Mouse (Mus musculus): ENCODE results near the gene Fbll1.

Fbll1 gene

GRCm38 (mm10) chr11:35782444-35782843, 16.2 kb downstream of the Fbll1 start:
- no peak for DNase-seq

- no peak for DNase-seq
Measured at GRCm38 (mm10) chr11:35780336-35780735, 18.3 kb downstream of the Fbll1 start.

- no peak for DNase-seq
Measured at GRCm38 (mm10) chr11:35776452-35776851, 22.2 kb downstream of the Fbll1 start.

DNA sequence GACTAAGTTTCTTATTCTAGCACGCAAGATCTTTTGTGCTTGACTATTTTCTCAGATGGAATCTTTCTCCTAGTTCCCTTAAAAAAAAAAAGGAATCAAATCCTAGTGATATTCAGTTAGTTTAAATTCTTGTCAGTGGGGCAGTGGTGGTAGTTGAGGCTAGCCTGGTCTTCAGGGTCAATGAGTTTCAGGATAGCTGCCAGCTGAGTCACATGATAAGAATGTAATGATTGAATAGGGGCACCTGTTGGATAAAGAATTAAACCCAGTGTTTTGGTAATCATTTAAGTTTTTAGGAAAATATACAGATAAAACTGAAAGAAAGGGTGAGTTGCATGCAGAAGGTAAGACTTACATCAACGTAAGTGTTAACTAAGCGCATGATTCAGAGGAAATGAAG, 23.1 kb downstream of the Fbll1 start:
- DNase-seq, result no peak

DNA sequence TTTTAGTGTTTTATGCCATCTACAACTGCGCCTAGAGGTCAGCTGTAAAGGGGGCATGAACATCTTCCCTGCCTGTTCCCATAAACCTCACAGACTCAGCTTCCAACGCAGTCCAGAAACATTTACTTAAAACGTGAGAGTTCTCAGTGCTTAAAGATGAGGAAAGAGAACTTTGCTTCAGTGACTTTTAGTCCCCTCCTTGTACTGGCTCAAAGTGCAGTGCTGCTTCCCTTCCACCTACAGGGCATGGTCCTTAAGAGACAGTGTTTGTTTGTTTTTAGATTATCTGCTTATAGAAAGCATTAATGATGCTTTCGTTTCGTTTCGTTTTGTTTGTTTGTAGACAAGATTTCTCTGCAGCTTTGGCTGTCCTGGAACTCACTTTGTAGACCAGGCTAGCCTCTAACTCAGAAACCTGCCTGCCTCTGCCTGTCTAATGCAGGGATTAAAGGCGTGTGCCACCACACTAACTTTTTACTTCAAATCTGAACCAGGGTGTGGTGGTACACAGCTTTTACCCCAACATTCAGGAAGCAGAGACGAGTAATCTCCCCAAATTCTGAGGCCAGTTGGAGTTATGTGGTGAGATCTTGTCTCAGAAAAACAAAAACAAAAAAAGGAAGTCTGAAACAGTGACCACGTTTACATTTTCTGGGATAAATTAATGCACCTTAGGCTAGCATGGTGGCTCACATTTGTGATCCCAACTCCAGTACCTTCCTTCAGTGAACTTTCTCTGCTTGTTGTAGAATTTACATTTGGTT, 27.8 kb downstream of the Fbll1 start:
- DNase-seq, result no peak

DNA sequence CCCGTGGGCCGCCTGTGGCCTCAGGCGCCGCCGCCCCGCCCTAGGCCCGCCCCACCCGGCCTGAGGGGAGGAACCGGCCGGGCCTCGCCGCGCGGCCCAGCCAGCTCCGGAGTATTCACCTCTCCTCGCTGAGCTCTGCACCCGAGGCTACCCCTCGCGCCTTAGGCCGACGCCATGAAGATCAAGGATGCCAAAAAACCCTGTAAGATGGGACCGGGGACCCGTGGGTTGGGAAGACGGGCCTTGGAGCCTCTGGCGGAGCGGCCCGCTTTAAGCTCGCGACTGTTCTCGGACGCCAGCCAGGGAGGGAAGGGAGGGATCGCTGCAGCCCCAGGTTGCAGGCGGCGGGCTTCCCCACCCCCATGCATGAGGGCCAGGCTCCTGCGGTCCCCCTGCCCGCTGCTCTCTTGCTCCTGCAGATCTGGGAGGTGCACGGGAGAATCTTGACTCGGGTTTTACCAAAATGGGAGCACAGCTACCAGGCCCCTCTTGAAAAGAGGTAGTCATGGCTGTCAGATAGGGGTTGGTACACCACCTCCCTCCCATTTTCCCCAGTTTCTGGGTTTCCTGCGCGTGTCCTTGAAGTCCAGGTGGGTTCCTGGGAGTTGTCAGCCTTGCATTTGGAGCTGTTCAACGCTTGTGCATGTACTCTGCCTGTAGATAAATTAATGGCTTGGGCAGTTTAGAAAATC, 28.8 kb downstream of the Fbll1 start:
- peak; percentile 77 for DNase-seq

DNA sequence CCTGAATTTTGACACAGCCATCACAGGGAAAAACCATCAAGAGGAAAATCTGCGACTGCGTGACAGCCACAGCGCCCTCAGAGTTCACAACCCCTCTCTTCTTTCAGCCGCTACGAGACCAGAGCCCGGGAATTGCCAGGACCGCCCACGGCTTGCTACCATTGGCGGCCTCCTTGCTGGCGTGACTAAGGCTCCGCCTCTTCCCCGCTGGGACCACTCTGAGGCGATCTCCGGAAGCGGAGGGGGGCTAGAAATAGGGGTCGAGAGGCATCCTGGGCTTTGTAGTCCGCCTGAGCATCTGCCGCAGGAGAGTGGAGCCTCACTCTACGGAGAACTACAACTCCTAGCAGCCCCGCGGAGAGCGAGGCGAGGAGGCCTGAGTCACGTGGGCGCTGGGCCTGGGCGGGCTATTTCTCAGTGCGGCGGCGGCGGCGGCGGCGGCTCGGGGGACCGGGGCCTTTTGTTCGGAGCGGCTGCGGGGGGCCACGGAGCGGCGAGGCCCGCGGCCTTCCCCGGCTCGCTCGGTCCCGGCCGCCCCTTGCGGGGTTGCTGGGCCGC, 29.4 kb downstream of the Fbll1 start, which contains the start of gene Pank3:
Pank3 (plus strand) TSS at position 297 of the 558 bp plus-strand sequence.
- peak; percentile 95 for DNase-seq

DNA sequence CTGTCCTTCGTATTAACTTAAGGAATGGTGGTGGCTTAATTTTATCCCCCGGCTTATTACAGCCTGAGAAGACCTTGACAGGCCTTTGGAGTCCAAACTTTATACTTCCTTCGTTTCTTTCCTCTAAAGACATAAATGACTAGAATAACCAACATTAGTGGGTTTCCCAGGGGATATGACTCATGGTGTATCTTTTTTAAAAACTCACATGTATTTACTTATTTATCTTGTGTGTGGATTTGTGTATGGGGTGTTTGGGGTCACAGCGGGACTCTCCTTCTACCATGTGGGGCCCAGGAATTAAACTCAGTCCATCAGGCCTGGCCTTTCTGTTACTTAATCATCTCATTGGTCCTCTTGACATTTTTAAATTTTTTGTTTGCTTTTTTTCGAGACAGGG, 31.8 kb downstream of the Fbll1 start:
- no peak for DNase-seq

- DNase-seq, result no peak
Measured at GRCm38 (mm10) chr11:35760627-35761003, 38.1 kb downstream of the Fbll1 start.

DNA sequence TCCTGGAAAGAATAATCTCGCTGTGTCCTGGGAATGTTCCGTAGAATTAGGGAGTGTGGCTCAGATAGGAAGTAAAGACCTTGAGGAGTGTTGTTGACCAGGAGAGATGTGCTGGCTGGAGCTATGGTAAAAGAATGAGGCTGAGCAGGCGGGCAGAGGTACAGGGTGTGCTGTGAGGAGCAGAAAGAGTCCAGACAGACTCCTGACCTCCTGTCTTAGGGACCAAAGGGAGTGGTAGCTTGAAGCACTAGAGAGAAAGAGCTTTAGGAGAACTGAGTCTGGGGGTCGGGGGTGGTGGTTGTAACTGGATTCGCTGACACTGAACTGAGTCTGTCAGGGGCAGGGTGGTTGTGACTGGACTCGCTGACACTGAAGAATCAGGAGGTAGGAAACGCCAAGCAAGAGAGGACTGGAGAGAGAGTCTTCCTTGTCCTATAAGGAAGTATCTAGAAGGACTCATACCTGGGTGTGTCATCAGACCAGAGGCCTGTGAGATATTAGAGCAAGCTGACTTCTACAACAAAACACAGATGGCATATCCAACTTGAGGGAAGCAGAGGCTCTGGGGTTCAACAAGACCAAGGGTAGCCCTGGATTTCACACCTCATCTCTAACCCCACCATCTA, 38.6 kb downstream of the Fbll1 start:
- no peak for DNase-seq

DNA sequence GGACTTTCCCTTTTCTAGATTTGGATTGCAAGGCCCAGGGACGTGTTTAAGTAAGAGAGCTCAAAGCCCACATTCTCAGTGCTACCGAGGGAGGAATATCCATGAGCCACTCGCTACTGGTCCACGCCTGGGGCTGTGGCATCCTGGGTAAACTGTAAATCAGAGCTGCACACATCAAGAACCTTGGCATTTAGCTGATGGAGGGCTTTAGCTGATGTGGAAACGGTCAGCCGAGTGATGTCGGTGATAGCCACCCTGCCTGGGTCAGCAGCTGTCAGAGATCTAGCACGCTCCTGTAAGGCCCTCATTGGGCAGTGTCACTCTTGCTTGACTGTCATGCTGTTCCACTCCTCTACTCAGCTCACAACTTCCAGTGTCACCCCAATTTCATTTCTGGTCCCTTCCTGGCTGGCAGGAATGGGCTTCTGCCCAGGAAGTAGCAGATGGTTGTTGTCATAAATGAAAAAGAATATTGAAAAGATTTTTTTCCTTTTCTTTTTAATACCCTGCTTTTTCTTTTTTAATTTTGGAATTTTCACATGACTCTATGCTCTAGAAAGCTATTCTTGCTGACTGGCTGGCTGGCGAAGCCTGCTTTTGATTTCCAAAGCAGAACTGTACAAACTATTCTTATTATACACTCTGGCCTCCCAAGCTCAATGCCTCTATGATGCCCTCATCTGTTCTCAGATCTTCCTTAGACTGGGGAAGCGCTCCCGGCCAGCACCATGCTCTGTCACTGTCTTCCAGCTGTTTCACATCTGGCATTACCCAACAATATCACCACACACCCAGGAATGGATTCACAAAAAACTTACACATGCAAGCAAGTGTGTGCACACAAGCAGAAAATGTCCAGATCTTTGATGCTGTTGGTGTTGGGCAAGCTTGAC, 42.0 kb downstream of the Fbll1 start:
- DNase-seq, result no peak

DNA sequence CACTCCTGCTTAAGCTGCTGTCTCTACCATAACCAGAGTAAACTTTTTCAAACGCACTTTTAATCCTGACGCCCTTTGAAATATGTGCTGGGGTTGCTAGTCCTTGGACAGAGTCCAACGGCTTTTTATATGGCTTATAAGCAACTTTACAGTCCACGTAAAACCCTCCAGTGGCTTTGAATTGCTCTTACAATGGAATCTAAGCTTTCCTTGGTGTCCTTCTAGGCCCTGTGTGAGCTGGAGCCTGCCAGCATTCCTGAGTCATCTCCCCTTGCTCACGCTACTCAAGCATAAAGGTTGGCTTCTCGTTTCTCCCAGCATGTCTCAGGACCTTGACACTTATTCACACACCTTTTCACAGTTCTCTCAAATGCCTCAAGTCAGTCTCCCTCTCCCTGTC, 43.1 kb downstream of the Fbll1 start:
- DNase-seq, result no peak

GRCm38 (mm10) chr11:35754906-35755418, 43.7 kb downstream of the Fbll1 start:
- no peak for DNase-seq

- peak; percentile 73 for DNase-seq
Measured at GRCm38 (mm10) chr11:35750578-35750977, 48.1 kb downstream of the Fbll1 start.

All from lung, postnatal 14 days (tissue).